Mouse (Mus musculus) mouse embryonic stem cell (cell line): Measurements from ENCODE around the gene Scn5a.

ENCODE experiments used
- in situ Hi-C, 2 experiments: fragments of 300-500 bp; cut with MboI; formaldehyde crosslinking; loops; 1 replicate in 1 of 2; 3 replicates in 1 of 2; pipeline ENCODE4 v1.14.3; 2019 to 2020; ENCODE audit warnings: low sequenced_read_pairs in 2 of 2, low pct_unique_long_range_greater_than_20kb in 1 of 2, mixed read lengths in 1 of 2; ENCODE audit not compliant: unreplicated experiment in 1 of 2

Scn5a gene

GRCm38 (mm10) chr9:119570652-119571051, 8.2 kb downstream of the Scn5a start:
- in situ Hi-C loops = loop anchor here in 1 of 2 experiments (10.0 kb wide), 1 partner anchor 106 kb away; no protein-coding TSS in a partner anchor

- in situ Hi-C loops = no loop called here
Measured at GRCm38 (mm10) chr9:119568732-119569131, 10.1 kb downstream of the Scn5a start.

- in situ Hi-C loops = no loop called here
Measured at GRCm38 (mm10) chr9:119567800-119568199, 11.0 kb downstream of the Scn5a start.

- in situ Hi-C loops = no loop called here
Measured at GRCm38 (mm10) chr9:119566214-119566613, 12.6 kb downstream of the Scn5a start.

GRCm38 (mm10) chr9:119564803-119565202, 14.0 kb downstream of the Scn5a start:
- in situ Hi-C loops = no loop called here

GRCm38 (mm10) chr9:119563617-119564016, 15.2 kb downstream of the Scn5a start:
- in situ Hi-C loops = no loop called here

- in situ Hi-C loops = no loop called here
Measured at GRCm38 (mm10) chr9:119562256-119562655, 16.6 kb downstream of the Scn5a start.

- in situ Hi-C loops = no loop called here
Measured at GRCm38 (mm10) chr9:119561746-119562145, 17.1 kb downstream of the Scn5a start.

- in situ Hi-C loops = no loop called here
Measured at GRCm38 (mm10) chr9:119559537-119560276, 19.1 kb downstream of the Scn5a start.

- in situ Hi-C loops = no loop called here
Measured at GRCm38 (mm10) chr9:119558119-119558854, 20.5 kb downstream of the Scn5a start.

GRCm38 (mm10) chr9:119556043-119556442, 22.8 kb downstream of the Scn5a start:
- in situ Hi-C loops = no loop called here

GRCm38 (mm10) chr9:119547528-119547927, 31.3 kb downstream of the Scn5a start:
- in situ Hi-C loops = no loop called here

- in situ Hi-C loops = no loop called here
Measured at GRCm38 (mm10) chr9:119547128-119547527, 31.7 kb downstream of the Scn5a start.

GRCm38 (mm10) chr9:119540726-119541125, 38.1 kb downstream of the Scn5a start:
- in situ Hi-C loops = no loop called here

- in situ Hi-C loops = no loop called here
Measured at GRCm38 (mm10) chr9:119537823-119538222, 41.0 kb downstream of the Scn5a start.

- in situ Hi-C loops = no loop called here
Measured at GRCm38 (mm10) chr9:119531684-119532417, 47.0 kb downstream of the Scn5a start.

GRCm38 (mm10) chr9:119524511-119524910, 54.3 kb downstream of the Scn5a start:
- in situ Hi-C loops = loop anchor here in 1 of 2 experiments (25.0 kb wide), 1 partner anchor 238 kb away; no protein-coding TSS in a partner anchor

GRCm38 (mm10) chr9:119523301-119523700, 55.5 kb downstream of the Scn5a start:
- in situ Hi-C loops = loop anchor here in 1 of 2 experiments (25.0 kb wide), 1 partner anchor 239 kb away; no protein-coding TSS in a partner anchor

GRCm38 (mm10) chr9:119519116-119519515, 59.7 kb downstream of the Scn5a start:
- in situ Hi-C loops = loop anchor here in 1 of 2 experiments (25.0 kb wide), 1 partner anchor 243 kb away; no protein-coding TSS in a partner anchor
